Mouse (Mus musculus) gonadal fat pad, adult 2 months (tissue): ENCODE results near the gene Adprh. TPM values are rescaled to one million over a fixed set of nuclear protein-coding genes. Genes with fewer than 3 reads are reported as not detected.
"Not testable (repeated sequence)": the region's sequence is repeated elsewhere in the genome, so short reads cannot be mapped to it uniquely, and the experiment has no call there.

Experiments
- DNase-seq: peaks from one replicate; pipeline ENCODE4 v3.0.0-alpha.2; 2012; ENCODE audit warnings: low read depth
- polyA plus RNA-seq: library from polyadenylated mRNA; depleted of rRNA; stranded (reverse); fragments of >200 nt; gene quantifications from 2 replicates; pipeline ENCODE4 v1.2.3, GENCODE M21; 2012; rRNA removed

Gene Adprh
- 19.7 and 22.9 TPM in 2 replicates for polyA plus RNA-seq

DNA sequence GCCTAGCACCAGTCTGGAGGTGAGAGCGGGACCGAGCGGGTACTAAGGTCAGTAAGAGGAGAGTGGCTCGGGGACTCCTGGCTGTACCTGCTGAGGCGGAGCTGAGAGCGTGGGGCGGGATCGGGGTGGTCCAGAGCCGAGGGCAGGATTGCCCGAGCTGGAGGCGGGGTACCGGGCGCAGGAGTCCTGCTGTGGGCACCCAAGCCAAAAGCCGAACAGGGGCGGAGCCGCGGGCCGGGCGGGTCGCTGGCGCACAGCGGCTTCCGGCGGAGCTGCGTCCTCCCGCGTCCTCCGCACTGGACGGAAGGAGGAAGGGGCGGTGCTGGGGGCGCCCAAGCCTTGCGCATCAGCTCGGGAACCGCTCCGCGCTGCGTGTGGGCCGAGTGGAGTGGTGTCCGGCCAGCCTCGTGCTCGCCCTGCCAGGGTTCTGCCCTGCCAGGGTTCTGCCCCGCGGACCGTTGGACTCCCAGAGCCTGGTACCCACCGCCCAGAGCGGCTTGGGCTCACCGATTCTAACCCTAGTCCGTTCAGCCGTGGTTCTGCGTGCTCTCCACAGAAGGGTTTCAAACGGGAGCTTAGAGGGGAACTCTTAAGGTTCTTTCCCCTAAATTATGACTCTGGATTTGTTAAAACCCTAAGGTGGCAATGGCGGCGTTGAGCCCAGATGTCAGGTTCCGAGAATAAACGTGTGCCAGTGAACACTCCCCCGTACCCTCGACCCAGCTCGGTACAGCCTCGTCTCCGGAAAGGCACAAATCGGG lies at the start of gene Adprh:
TSS of gene Adprh (minus strand) at position 262 of the 761 bp plus-strand sequence.
- no peak for DNase-seq

GRCm38 (mm10) chr16:38496604-38497140 lies 44.2 kb upstream of the Adprh start:
- DNase-seq = no peak

- DNase-seq = no peak
Observed at GRCm38 (mm10) chr16:38493890-38494289, 41.4 kb upstream of the Adprh start.

GRCm38 (mm10) chr16:38492551-38492950 lies 40.0 kb upstream of the Adprh start:
- DNase-seq = no peak

- no peak for DNase-seq
Observed at GRCm38 (mm10) chr16:38483582-38484309, 31.2 kb upstream of the Adprh start.

- no peak for DNase-seq
Observed at GRCm38 (mm10) chr16:38482780-38483562, 30.5 kb upstream of the Adprh start.

DNA sequence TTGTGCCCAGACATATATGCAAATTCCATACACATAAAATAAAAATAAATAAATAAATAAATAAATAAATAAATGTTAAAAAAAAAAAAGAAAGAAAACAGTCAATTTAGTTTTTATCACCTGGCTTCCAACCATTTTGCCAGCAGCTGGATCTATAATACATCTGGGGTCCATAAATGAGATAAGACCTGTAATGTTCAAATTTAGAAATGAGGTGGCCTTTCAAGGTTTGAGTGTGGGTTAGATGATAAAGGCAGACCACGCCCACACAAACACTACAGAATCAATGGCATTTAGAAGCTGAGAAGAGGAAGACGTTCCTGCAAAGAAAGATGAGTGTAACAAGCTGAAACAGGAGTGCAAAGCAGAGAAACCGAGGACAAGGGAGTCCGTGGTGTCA lies 28.8 kb upstream of the Adprh start:
- no peak for DNase-seq

- DNase-seq = no peak
Observed at GRCm38 (mm10) chr16:38478296-38478695, 25.8 kb upstream of the Adprh start.

DNA sequence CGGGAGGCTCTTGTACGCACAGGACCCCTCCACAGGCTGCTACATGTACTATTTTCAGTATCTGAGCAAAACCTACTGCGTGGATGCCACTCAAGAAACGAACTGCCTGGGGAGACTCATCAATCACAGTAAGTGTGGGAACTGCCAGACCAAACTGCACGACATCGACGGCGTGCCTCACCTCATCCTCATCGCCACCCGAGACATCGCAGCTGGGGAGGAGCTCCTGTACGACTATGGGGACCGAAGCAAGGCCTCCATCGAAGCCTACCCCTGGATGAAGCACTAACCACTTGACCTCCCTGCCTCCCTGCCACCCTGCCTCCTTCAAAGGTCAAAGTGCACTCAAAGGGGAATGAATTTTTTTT lies 24.7 kb upstream of the Adprh start:
- DNase-seq = not testable (repeated sequence)

DNA sequence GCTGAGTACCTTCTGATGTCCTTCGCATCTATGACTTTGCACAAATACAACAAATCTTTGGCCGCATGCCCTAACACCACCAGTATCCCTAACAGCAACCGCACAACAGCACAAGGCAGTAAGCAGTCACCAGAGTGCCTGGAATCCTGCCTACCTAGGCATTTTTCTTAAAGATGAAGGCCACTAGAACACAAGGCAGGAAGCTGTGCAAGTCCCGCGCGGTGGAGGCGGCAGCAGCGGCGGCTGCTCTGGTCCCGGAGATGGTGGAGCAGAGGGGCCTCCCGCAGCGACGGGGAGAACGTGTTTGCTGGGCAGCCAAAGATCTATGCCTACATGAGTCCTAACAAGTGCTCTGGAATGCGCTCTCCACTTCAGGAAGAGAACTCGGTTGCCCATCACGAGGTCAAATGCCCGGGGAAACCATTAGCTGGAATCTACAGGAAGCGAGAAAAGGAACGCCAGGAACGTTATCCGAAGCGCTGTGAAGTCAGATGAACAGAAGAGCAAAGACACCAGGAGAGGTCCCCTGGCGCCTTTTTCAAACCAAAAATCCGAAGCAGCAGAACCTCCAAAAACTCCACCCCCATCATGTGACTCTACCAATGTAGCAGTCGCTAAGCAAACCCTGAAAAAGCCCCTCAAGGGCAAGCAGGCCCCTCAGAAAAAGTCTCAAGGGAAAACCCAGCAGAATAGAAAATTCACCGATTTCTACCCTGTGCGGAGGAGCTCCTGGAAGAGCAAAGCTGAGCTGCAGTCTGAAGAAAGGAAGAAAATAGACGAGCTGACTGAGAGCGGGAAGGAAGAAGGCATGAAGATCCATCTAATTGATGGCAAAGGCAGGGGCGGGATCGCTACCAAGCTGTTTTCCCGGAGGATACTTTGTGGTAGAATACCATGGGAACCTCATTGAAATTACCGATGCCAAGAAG lies 24.1 kb upstream of the Adprh start:
- no peak for DNase-seq

- DNase-seq = no peak
Observed at GRCm38 (mm10) chr16:38475681-38476311, 23.3 kb upstream of the Adprh start.

DNA sequence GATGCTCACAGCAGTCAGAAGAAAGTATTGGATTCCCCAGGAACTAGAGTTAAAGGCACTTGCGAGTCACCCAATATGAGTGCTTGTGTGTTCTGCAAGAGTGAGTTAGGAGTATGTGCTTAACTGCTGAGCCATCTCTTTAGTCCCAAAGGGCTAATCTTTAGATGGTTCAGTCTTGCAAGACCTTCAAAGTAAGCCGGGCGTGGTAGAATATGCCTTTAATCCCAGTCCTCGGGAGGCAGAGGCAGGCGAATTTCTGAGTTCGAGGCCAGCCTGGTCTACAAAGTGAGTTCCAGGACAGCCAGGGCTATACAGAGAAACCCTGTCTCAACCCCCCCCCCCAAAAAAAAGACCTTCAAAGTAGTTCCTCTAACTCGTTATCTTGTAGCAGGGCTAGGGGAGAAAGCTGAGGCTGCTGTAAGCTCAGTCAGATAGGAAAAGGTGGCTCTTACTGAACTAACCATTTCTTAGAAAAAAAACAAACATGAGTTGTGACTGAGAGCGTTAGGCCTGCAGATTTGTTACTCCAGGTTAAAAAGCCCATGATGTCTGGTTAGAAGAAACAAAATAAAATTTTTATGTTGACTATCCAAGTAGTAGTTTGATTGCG lies 22.3 kb upstream of the Adprh start:
- DNase-seq = no peak

- no peak for DNase-seq
Observed at GRCm38 (mm10) chr16:38473661-38474060, 21.2 kb upstream of the Adprh start.

DNA sequence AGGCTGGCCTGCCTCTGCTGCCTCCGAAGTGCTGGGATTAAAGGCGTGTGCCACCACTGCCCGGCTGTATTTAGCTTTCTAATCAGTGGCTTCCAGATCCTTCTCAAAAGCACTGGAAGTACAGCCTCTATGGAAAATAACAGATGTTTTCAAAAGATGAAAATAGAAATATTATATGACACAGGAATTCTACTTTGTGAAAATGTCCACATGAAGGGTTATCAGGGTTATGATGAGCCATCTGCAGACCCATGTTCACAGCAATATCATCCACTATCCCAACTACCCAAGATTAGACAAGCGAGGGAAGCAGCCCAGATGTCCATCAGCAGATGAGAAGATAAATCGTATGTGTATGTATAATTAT lies 20.0 kb upstream of the Adprh start:
- no peak for DNase-seq

DNA sequence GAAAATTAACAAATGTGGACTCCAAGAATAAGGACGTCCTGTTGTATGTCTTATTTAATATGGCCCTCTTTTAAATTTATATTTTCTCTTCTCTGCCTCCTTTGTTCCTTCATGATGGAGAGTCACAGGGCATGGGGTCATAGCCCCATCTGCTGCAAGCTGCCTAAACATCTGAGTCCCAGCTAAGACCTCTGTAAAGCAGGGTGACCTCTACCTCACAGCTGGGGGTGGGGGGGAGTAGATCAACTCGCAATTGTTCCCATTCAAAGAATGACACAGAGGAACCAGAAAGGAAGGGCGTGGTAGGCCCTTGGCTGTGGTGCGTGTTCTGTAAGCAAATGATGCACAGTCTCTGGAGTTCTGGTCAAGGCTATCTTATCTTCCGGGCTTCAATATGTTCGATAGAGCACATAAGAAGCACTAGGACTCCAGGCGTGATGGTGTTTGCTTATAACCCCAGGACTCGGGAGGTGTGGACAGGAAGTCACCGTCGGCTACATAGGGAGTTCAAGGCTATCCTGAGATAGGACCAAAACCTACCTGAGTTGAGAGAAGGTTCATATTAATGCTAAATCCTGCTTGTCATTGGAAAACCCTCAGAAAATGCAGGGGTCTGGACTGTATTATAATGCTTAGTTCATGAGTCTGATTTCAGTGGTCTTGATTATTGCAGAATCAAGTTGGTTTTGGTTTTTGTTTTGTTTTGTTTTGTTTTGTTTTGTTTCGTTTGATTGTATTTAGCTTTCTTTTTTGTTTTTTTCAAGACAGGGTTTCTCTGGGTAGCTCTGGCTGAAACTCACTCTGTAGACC lies 19.4 kb upstream of the Adprh start:
- DNase-seq = no peak

DNA sequence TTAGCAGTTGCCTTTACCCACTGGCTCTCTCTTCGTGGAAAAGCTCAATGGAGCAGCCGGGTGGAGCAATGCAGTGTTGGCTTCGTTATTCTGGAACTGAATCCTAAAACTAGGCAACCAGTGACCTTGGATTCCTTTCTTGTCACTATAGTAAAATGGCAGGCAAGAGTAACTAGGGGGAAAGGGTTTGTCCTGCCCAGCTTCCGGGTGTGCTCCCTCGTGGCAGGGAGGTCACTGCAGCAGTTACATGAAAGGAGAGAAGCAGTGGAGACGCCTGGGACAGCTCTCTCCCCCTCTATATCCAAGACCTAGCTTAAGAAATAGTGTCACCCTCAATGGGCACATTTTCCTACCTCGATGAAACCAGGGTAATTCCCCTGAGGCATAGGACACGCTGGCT lies 16.9 kb upstream of the Adprh start:
- DNase-seq = no peak

DNA sequence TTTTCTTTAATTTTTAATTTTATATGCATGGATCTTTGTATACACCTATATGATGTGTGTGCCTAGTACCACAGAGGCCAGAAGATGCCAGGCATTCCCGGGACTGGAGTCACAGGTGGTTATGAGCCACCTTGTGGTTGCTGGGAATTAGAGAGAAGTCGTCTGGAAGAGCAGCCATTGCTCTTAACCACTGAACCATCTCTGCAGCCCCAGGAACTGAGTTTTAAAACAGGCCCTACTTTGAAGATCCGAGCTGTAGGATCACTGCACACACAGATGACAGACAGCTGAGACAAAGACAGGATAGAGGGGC lies 16.2 kb upstream of the Adprh start:
- DNase-seq = no peak

GRCm38 (mm10) chr16:38467917-38468705 lies 15.6 kb upstream of the Adprh start:
- DNase-seq = no peak
